Mouse (Mus musculus) adrenal gland, postnatal 25 days (tissue): Measurements from ENCODE around the gene Bcam. TPM values are rescaled to one million over a fixed set of nuclear protein-coding genes. Genes with fewer than 3 reads are reported as not detected.
A peak's percentile ranks its signal among the peaks of the same experiment; 100 is the strongest.

ENCODE experiments used
- DNase-seq: peaks from one replicate; pipeline ENCODE4 v3.0.0; 2021; ENCODE audit warnings: mixed read lengths
- total RNA-seq: library from RNA; stranded (reverse); gene quantifications from 2 replicates; pipeline ENCODE4 v1.2.3, GENCODE M21; 2021

Gene Bcam
- total RNA-seq, 1 experiment from 2014 or later: 37.2 TPM

GRCm38 (mm10) chr7:19753587-19753986 is 17.2 kb downstream of the Bcam start:
- DNase-seq: peak; percentile 42

- DNase-seq: peak; percentile 30
Measured at GRCm38 (mm10) chr7:19752652-19753051, 18.2 kb downstream of the Bcam start.

GRCm38 (mm10) chr7:19751070-19751383 is 19.8 kb downstream of the Bcam start:
- peak; percentile 33 for DNase-seq

GRCm38 (mm10) chr7:19750217-19751069 is 20.4 kb downstream of the Bcam start, which contains the start of gene Nectin2:
Nectin2 (minus strand) TSS chr7:19750483.
- DNase-seq: peak; percentile 93

- DNase-seq: peak; percentile 98
Measured at GRCm38 (mm10) chr7:19749389-19750216, 21.2 kb downstream of the Bcam start.

GRCm38 (mm10) chr7:19748219-19749195 is 22.3 kb downstream of the Bcam start:
- no peak for DNase-seq

GRCm38 (mm10) chr7:19747420-19748218 is 23.2 kb downstream of the Bcam start:
- DNase-seq: peak; percentile 20

GRCm38 (mm10) chr7:19746426-19747201 is 24.2 kb downstream of the Bcam start:
- no peak for DNase-seq

- DNase-seq: no peak
Measured at GRCm38 (mm10) chr7:19745971-19746370, 24.8 kb downstream of the Bcam start.

- peak; percentile 63 for DNase-seq
Measured at GRCm38 (mm10) chr7:19744590-19745385, 26.0 kb downstream of the Bcam start.

- no peak for DNase-seq
Measured at GRCm38 (mm10) chr7:19743791-19744190, 27.0 kb downstream of the Bcam start.

- no peak for DNase-seq
Measured at GRCm38 (mm10) chr7:19742468-19742867, 28.3 kb downstream of the Bcam start.

GRCm38 (mm10) chr7:19741329-19742031 is 29.3 kb downstream of the Bcam start:
- DNase-seq: peak; percentile 32

- DNase-seq: peak; percentile 40
Measured at GRCm38 (mm10) chr7:19740269-19740668, 30.5 kb downstream of the Bcam start.

GRCm38 (mm10) chr7:19738771-19739170 is 32.0 kb downstream of the Bcam start:
- DNase-seq: no peak

GRCm38 (mm10) chr7:19736389-19737057 is 34.3 kb downstream of the Bcam start:
- DNase-seq: no peak

GRCm38 (mm10) chr7:19734178-19734666 is 36.6 kb downstream of the Bcam start:
- no peak for DNase-seq

- no peak for DNase-seq
Measured at GRCm38 (mm10) chr7:19726541-19726940, 44.3 kb downstream of the Bcam start.
